Mouse (Mus musculus) liver, adult 2 months (tissue): ENCODE data around the gene Kdm2b.

Source experiments
- CTCF ChIP-seq: fragments of 200-500 bp; IDR thresholded peaks from 2 replicates; pipeline ENCODE4 v1.5.1; 2011; ENCODE audit warnings: low read depth, low read length, control low read depth
- POLR2A ChIP-seq: fragments of 200-500 bp; IDR thresholded peaks from 2 replicates; pipeline ENCODE4 v1.6.1; 2011; ENCODE audit warnings: low read length, control low read depth; ENCODE audit not compliant: insufficient read depth; ENCODE audit errors: extremely low read depth

- TF ChIP-seq POLR2A (no peak), CTCF (no peak)
Measured at GRCm38 (mm10) chr5:122873573-122873972, 116.0 kb downstream of the Kdm2b start.
